Mouse (Mus musculus): Measurements from ENCODE around the gene Pex26.

GRCm38 (mm10) chr6:121146798-121147197 is 36.7 kb upstream of the Pex26 start:
- TF ChIP-seq GABPA (IDR thresholded peaks at IDR 0.05; ENCODE audit: low read depth, low read length) (no peak), CHD1 (IDR thresholded peaks at IDR 0.05; ENCODE audit: low read depth, low read length) (no peak), CTCF (IDR thresholded peaks at IDR 0.05 in 2 of 3, conservative IDR thresholded peaks at IDR 0.05 in 1 of 3; ENCODE audit: control insufficient read depth in 1 of 3, insufficient read depth in 1 of 3, low read depth in 2 of 3, low read length in 3 of 3, poor library complexity in 1 of 3, severe bottlenecking in 1 of 3) (no peak), POLR2A (IDR thresholded peaks at IDR 0.05; ENCODE audit: control insufficient read depth in 1 of 2, insufficient read depth in 1 of 2, low read depth in 1 of 2, low read length in 2 of 2, poor library complexity in 1 of 2) (no peak), E2F4 (IDR thresholded peaks at IDR 0.05; ENCODE audit: borderline replicate concordance, low read depth, low read length) (no peak), ELF1 (IDR thresholded peaks at IDR 0.05; ENCODE audit: low read depth, low read length) (no peak), SIN3A (IDR thresholded peaks at IDR 0.05; ENCODE audit: low read length) (no peak), CHD2 (IDR thresholded peaks at IDR 0.05; ENCODE audit: low read length) (no peak), NRF1 (IDR thresholded peaks at IDR 0.05; ENCODE audit: insufficient read depth, low read depth, low read length, poor library complexity, severe bottlenecking) (no peak)

All from MEL (cell line).